Mouse (Mus musculus): ENCODE measurements around the gene Rnf44.

Rnf44 gene

GRCm38 (mm10) chr13:54693558-54694347 is at the start of gene Rnf44:
Rnf44 (minus strand) TSS chr13:54693907.
- in situ Hi-C loops (cut with MboI, MseI) = loop anchor here (5.0 kb wide), 2 partner anchors 71 to 414 kb away; partner anchors contain the start of genes Faf2 and Zfp346

DNA sequence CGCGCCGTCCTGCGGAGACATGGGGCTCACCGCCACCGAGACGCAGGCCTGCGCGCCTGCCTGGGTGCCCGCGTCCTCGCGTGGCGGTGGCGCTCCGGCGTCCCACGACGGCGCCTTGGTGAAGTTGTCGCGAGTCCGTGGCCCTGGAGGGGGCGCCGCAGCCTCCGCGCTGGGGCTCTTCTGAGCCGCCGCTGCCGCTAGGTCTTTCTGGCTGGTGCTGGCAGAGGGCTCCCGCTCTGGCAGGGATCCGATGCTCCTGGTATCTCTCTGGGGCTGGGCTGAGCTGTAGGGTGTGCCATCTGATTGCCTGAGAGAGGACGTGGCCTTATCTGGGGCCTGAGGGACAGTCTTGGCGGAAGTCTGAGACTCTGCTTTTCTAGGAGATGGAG is 44.5 kb upstream of the Rnf44 start:
- in situ Hi-C loops (cut with MboI, MseI) = no loop called here

GRCm38 (mm10) chr13:54737488-54738212 is 43.9 kb upstream of the Rnf44 start:
- in situ Hi-C loops (cut with MboI, MseI) = no loop called here

GRCm38 (mm10) chr13:54736931-54737330 is 43.2 kb upstream of the Rnf44 start:
- in situ Hi-C loops (cut with MboI, MseI) = no loop called here

- in situ Hi-C loops (cut with MboI, MseI) = loop anchor here (10.0 kb wide), 1 partner anchor 1541 kb away; no protein-coding TSS in a partner anchor
Observed at GRCm38 (mm10) chr13:54726131-54726530, 32.4 kb upstream of the Rnf44 start.

DNA sequence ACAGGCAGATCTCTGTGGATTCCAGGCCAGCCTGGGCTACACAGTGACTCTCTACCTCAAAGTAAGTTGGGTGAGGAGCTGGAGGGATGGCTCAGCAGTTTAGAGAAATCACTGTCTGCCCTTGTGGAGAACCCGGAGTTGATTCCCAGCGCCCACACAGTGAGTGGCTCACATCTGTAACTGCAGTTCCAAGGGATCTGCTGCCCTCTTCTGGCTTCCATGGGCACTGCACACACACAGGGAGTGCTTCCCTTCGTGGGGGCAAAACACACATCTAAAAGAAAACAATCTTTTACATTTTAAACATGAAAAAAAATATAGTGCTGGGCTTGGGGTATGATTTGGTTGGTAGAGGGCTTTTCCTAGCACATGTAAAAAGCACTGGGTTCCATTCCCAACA is 29.4 kb upstream of the Rnf44 start:
- in situ Hi-C loops (cut with MboI, MseI) = loop anchor here (10.0 kb wide), 1 partner anchor 1538 kb away; no protein-coding TSS in a partner anchor

GRCm38 (mm10) chr13:54716916-54717315 is 23.2 kb upstream of the Rnf44 start:
- in situ Hi-C loops (cut with MboI, MseI) = no loop called here

DNA sequence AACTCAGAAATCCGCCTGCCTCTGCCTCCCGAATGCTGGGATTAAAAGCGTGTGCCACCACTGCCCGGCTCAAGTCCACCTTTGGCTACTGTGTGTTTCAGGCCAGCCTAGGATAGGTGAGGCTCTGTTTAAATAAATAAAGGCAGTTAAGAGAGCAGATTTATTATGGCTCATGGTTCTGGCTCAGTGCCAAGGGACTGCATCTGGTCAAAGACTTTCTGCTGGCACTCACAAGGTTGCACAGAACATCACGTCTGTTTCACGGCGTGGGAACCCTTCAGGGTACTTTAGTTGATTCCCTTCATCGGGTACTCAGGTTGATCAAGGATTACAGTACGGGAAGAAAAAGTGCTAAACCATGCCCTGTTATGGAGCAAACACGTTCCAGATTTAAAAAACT is 21.3 kb upstream of the Rnf44 start:
- in situ Hi-C loops (cut with MboI, MseI) = no loop called here

- in situ Hi-C loops (cut with MboI, MseI) = no loop called here
Observed at GRCm38 (mm10) chr13:54714393-54714792, 20.7 kb upstream of the Rnf44 start.

GRCm38 (mm10) chr13:54710866-54711265 is 17.2 kb upstream of the Rnf44 start:
- in situ Hi-C loops (cut with MboI, MseI) = no loop called here

DNA sequence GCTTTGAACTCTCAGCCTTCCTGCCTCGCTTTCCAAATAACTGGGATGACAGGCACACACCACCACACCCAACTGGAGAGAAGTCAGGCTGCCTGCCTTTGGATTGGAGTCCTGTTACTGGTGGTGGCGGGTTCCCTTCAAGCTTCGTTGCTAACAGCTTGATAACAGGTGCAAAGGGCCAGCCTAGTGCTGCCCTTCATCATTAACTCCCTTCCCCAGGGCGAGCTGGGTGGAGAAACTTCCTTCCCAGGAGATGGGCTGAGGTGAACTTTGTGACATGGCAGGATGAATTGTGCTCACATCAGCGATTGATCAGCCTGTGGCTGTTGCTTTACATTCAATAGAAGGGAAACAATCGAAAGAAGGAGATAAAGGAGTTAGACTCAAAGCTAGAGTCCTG is 11.2 kb upstream of the Rnf44 start:
- in situ Hi-C loops (cut with MboI, MseI) = loop anchor here (5.0 kb wide), 1 partner anchor 502 kb away; the partner anchor contains the start of gene Nsd1

- in situ Hi-C loops (cut with MboI, MseI) = loop anchor here (5.0 kb wide), 1 partner anchor 505 kb away; the partner anchor contains the start of gene Nsd1
Observed at GRCm38 (mm10) chr13:54702507-54702906, 8.8 kb upstream of the Rnf44 start.

DNA sequence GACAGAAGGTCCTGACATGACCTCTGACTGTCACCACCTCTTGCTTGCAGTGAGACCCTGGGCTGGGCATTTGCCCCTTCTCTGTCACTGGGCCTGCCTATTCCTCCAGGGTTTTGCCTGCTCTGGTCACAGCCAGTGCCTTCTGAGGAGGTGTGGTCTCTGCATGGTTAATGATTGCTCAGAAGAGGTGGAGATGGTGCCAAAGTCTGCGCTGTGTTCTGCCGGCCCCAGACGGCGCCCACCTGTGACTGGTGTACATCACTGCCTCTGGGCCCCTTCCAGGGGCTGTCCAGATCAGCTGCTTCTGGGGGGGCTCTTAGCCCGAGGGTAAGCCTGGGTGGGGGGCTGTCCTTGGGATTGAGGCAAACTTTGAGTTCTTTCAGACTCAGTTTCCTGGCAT is 7.5 kb upstream of the Rnf44 start, which contains the start of gene Cdhr2:
TSS of gene Cdhr2 (plus strand) at position 219 of the 400 bp plus-strand sequence.
- in situ Hi-C loops (cut with MboI, MseI) = loop anchor here (5.0 kb wide), 1 partner anchor 506 kb away; the partner anchor contains the start of gene Nsd1

GRCm38 (mm10) chr13:54695479-54696230 is 1.9 kb upstream of the Rnf44 start:
- in situ Hi-C loops (cut with MboI, MseI) = no loop called here

- in situ Hi-C loops (cut with MboI, MseI) = loop anchor here (5.0 kb wide), 2 partner anchors 72 to 413 kb away; partner anchors contain the start of genes Faf2 and Zfp346
Observed at GRCm38 (mm10) chr13:54694348-54695060, 797 bp upstream of the Rnf44 start.

DNA sequence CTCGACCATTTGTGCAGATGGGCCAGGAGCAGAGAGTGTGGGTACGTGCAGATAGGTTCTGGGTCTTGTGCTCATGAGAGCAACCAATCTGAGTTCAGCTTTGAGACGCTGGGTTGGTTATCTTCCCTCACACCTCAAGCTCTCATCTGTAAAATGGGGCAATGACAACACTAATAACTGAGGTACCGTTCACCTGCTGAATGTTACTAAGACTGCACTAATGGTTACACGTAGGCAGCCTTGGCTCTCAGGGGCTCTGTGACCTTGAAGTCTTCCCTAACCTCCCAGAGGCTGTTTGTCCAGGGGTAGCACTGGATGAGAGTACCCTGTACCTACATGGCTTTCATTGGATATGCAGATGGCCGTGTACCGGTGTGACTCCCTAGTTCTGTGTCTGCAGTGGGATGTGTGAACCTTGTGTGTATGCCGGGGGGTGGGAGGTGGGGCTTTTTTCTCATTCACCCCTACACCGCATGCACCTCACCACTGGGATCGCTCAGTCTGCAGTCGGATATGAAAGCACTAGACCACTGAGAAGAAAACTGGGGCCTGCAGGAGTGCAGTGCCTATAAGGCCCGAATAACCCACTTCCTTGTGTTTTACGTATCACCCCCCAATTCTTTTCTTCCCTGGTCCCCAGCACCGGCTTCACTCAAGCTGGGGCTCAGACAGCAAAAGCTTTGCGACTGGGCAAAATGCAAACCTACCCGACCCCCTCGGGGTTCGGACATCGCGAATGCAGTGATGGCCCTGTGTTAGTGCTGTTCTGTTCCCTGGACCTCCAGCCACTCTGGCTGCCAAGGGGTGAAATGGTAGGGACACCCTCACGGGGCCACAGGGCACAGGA is 773 bp downstream of the Rnf44 start:
- in situ Hi-C loops (cut with MboI, MseI) = loop anchor here (5.0 kb wide), 2 partner anchors 71 to 414 kb away; partner anchors contain the start of genes Faf2 and Zfp346

- in situ Hi-C loops (cut with MboI, MseI) = loop anchor here (5.0 kb wide), 2 partner anchors 69 to 416 kb away; partner anchors contain the start of genes Faf2 and Zfp346
Observed at GRCm38 (mm10) chr13:54691737-54692136, 2.0 kb downstream of the Rnf44 start.

DNA sequence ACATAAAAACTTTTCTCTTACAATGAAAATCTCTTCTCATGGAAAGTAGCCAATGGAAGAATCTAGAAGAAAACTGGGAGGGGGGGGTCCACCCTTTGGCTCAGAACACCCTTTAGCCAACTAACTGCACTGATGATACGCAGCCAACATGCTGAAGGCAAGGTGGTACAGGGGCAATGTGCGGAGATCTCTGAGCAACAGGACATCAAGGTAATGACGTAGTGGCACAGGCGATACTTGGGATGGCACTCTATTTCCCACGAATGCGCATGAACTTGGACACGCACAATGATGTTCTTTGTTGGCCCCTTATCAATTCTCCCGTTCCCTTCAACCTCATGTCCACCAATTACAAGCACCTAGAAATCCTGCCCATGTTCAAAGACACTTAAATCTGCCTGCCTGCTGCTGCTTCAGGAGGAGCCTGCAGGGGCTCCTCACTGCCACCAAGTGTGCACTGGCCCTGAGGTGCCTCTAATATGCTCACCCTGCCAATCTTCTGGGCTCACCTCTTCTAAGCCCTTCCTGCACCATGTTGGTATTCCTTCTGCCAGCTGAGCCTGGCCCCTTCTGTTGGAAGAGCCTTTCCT is 3.5 kb downstream of the Rnf44 start:
- in situ Hi-C loops (cut with MboI, MseI) = loop anchor here (5.0 kb wide), 2 partner anchors 68 to 417 kb away; partner anchors contain the start of genes Faf2 and Zfp346
